Mouse (Mus musculus): ENCODE results near the gene Gm438.

DNA sequence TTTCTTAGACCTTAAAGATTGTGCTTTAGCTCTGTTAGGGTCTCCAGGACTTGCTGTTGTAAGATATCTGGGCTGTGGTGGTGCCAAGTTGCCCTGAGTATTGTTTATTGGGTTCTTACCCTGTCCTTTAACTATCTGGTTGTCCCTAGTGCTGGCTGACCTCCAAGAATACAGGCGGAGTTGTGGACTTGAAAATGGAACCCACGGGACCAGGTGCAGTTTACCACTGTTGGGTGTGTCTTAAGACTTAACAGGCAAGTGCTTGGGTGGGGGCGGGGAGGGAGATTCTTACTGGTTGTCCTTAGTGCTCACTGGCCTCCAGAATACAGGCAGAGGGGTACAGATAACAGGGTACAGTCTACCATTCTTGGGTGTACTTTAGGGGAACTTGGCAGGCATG is 17.2 kb upstream of the Gm438 start:
- TF ChIP-seq CTCF (IDR thresholded peaks at IDR 0.05; ENCODE audit: insufficient read depth, low read length) (no peak), POLR2A (IDR thresholded peaks at IDR 0.05; ENCODE audit: borderline replicate concordance, extremely low read depth, low read depth, low read length) (no peak)

Data from lung, adult 2 months (tissue).